Mouse (Mus musculus) CD4-positive helper T cell, adult 2 months (primary cell): ENCODE measurements around the gene Ttc27.
A peak's percentile ranks its signal among the peaks of the same experiment; 100 is the strongest.

Experiments used
- DNase-seq: peaks from one replicate; pipeline ENCODE4 v3.0.0-alpha.2; 2012; ENCODE audit warnings: low read depth, missing footprints, low spot score

Ttc27 gene

DNA sequence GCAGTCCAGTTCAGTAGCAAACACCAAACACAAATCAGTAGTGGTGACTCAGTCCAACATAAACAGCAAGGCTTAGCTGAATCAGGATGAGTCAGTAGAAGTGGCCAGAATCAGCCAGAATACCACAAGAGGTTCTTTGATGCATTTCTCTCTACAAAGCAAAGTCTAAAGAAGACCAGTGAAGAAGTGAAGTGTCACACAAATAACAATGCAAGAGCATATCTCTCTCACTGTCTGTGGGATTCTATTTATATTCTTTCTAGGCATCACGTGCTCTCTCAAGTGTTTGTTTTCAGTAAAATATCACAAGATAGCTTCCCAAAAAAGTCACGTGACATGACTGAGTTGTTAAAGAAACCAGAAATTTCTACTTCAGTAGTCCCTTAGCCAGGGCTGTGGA, 102.2 kb downstream of the Ttc27 start:
- DNase-seq: no peak

DNA sequence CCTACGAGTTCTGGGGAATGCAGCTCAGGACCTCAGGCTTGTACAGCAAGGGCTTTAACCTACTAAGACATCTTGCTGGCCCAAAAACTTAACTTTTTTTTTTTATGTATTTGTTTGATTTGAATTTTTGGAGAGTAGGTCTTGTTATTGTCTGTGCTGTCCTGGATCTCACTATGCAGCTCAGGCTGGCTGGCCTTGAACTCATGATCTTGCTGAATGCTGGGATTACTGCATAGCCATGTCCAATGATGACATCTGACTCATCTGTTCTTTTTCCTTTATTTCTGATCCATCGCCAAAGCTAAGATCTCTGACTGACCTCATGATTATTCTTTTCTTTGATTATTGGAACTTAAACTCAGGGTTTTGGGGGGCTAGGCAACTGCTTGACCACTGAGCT, 113.3 kb downstream of the Ttc27 start:
- DNase-seq: no peak

DNA sequence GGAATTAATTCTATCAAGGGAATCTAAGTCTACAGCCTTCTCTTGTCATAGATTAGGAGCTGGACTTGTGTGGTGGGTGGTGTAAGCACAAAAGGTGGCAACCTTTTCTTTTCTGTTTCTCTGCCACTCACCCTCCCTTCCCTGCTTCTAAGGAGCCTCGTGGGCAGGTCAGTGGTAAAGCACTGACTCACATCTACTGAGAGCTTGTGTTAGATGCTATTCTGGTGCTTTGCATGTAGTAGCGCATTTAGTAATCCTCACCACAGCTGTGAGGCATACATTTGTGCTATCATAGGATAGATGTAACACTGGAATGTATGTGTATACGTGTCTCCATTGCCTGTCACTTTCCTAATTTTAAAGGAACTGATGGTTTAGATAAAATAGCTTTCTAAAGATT, 124.2 kb downstream of the Ttc27 start:
- no peak for DNase-seq

DNA sequence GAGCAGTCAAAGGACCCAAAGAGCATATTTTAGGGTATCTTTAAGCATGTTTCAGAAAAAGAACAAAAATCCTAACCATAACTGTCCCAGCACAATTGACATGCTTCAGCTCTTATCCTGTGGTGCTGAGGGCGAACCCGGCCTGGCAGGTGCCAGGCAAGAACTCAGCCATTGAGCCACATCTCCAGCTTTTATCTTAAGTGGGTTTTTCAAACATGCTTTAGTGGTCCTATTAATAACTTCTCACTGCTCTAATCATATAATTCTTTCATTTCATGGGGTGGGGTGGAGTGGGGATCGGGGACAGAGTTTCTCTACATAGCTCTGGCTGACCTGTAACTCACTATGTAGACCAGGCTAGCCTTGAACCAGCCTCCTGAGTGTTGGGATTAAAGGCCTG, 125.1 kb downstream of the Ttc27 start:
- no peak for DNase-seq

DNA sequence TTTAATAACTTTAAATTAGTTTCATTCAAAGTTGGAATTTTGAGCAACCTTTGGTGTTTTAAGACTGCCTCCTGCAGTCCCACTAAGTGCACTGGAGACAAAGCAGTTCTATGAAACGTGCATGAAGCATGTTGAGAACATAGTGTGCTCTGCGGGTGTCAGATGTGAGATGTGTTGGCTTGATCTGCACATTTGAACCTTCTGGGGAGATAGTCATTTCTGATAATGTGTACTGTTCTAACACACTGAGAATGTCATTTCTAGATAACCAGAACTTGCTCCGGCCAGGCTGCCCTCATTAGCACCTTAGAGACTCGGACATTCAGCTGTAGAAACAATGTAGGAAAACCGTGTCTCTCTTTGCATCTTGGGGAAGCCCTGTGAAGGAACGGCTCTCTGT, 126.0 kb downstream of the Ttc27 start:
- DNase-seq: no peak

DNA sequence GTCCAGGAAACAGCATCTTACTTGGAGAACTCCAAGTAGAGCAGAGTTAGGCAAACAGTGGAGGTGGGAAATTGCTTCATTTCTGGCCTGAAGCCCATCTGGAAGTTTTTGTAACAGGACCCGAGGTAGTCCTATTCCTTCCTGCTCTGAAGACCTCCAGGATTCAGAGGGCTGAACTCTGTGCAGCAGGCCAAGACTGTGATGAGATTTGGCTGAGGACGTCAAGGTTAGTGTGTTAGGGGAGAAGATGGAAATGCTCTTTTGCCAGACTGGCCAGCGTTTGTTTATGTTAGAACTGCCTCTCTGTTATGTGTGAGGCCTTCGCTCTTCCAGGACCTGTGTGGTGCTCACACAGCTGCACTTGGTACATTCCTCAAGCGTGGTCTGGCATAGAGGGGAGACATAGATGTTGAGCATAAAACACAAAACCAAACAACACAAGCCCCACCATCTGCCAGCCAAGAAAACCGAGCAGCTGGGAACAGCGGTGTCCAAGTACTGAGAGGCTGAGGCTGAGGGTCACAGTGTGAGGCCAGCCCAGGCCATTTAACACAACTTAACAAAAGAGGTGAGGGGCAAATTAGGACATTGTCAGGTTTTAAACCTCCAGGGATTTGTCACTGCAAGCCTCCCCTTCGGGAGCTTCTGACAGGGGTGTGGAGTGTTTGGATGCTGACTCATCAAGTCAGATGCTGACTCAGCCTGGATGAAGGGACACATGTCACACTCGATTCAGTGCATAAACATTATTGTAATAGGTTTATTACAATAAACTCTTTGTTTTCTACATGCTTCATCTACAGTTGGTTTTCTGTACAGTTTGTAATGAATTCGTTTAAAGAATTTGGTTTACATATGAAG, 128.7 kb downstream of the Ttc27 start:
- no peak for DNase-seq

DNA sequence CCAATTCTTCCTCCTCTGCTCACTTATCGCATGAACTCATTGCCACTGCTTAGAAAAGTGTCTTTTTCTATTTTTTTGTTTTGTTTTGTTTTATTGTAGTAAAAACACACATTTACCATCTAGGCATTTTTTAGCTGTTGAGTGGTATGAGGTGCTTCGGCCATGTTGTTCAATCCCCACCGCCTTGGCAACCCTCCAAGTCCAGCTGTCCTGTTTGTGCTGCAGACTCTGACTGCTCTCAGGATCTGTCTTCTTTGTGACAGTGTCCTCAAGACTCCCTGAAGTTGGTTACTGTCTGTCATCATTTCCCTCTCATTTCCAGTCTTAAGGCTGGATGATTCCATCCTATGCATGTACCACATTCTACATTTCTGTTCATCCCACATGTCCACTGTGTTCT, 132.7 kb downstream of the Ttc27 start:
- DNase-seq: no peak

DNA sequence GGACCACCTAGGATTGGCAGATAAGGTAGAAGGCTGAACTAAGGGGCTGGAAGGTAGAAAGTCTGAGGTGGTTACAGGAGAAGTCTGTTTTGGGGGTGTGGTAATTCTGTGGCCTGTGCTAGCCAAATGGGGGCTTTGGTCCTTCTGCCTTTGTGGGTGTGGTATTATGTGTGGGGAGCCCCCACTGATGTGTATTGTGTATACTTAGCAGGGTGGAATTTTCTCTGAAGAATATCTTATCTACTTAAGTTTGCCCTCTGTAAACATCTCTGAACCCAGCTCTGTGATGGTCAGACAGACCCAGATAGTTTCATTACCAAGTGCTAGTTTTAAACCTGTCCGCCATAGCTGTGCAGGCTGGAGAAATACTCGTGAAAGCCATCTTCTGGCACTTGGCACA, 141.8 kb downstream of the Ttc27 start:
- no peak for DNase-seq

DNA sequence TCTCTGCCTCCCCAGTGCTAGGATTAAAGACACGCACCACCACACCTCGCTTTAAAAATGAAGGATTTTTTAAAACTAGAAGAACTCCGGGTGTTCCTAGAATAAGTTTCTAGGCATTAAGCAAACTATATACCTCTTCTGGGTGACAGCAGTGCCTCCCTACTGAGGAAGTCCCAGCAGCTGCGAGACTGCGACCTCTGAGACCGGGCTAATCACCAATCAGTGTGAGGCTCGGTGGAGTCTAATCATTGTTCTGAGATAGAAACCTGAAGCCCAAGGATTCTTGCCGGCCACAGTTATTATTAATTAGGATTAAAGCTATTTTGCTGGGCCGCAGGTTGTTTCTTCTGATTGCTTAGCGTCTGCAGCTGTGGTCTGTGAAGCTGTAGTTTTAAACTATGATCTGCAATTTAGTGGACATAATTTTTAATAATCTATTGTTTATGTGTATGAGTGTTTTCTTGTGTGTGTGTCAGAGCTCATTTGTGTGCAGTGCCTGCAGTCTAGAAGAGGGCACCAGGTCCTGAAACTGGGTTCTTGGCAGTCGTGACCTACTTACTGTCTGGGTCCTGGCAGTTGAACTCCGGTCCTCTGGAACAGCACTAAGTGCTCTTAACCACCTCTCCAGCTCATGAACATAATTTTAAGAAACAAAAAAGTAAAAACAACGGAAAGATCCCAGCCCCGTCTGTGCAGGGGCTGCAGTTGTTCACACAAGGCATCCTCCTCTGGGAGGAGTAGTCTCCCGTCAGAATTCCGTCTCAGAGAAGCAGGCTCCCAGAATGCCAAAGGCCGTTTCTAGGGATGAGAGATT, 142.9 kb downstream of the Ttc27 start:
- no peak for DNase-seq

DNA sequence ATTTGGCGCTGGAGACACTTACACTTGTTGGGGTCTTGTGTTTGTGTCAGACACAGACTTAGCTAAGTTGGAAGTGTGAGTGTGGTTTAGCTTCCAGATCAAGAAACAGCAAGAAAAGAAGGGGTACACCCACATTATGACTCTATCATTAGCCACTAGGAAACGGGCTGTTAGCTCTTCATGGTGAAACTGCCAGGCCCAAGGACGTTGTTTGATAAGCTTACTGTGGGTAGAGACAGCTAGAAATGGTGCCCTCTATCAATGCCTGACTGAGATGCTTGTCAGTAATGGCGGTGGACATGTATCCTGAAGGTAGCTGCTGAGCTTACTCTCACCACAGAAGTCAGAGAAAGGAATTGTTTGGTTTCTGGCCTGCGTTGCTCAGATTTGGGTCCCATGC, 146.3 kb downstream of the Ttc27 start:
- DNase-seq: no peak

DNA sequence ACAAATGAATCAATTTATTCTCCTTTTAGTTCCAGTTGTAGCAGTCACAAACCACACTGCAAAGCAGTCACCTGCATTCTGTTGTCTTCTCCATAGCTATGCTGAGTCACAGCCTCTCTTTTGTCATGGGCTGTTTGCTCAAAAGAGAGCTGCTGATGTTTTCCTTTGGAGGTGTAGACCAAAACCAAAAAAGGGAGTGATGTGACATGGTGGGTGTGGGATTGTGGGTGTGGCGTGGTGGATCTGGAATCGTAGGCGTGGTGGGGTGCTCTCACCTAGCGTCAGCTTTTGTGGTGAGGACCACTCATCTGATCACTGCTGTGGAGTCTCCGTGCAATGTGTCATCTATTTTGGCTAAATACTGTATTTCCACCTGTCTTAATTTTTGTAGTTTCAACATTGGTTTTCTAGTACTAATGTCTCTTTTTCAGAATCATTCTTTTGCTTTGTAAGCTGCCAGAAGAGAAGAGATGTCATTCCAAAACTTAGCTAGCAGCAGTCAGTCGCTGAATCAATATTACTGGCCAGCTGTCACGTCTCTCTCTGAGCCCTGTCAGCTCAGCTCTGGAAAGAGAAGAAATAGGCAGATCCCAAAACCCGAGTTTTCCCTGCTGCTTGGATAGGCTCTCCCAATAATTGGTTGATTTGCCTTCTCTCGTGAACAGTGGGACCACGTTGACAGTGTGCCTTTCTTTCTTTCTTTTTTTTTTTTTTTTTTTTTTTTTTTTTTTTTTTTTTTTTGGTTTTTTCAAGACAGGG, 147.4 kb downstream of the Ttc27 start:
- no peak for DNase-seq

DNA sequence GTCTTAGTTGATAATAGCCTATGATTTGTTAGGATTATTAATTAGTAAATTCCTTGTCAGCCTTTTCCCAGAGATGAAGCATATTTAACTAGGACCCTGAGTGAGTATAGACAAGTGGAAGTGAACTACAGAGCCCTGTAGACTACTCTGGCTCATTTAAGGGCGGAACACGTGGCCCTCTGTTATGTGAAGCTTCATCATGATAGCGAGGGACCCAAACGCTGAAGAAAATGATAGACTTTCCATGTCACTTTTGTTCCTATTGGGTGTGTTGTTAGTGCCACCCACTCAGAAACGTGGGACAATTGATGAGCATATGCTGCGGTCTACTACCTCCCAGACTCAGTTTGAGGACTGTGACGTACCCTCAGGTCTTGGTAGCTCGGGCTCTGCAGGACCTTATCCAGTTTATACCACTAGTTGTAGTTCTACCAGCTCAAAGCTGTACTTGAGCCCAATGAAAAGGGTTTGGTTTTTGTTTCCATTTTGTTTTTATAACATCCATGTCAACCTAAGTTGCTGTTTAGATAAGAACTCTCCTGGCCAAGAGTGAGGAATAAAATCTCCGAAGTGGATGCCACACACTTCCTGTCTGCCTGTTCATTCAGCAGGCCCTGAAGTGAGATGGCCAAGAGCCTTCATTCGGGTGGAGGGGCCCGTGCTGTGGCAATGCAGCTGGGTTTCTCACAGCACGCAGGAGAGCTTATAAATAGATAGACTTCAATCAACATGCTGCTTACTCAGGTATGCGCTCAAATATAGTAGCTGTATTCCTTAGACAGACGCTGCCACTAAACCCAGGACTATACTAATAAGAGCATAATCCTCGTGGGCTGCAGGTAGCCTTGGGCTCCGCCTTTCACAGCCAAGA, 148.4 kb downstream of the Ttc27 start:
- no peak for DNase-seq

DNA sequence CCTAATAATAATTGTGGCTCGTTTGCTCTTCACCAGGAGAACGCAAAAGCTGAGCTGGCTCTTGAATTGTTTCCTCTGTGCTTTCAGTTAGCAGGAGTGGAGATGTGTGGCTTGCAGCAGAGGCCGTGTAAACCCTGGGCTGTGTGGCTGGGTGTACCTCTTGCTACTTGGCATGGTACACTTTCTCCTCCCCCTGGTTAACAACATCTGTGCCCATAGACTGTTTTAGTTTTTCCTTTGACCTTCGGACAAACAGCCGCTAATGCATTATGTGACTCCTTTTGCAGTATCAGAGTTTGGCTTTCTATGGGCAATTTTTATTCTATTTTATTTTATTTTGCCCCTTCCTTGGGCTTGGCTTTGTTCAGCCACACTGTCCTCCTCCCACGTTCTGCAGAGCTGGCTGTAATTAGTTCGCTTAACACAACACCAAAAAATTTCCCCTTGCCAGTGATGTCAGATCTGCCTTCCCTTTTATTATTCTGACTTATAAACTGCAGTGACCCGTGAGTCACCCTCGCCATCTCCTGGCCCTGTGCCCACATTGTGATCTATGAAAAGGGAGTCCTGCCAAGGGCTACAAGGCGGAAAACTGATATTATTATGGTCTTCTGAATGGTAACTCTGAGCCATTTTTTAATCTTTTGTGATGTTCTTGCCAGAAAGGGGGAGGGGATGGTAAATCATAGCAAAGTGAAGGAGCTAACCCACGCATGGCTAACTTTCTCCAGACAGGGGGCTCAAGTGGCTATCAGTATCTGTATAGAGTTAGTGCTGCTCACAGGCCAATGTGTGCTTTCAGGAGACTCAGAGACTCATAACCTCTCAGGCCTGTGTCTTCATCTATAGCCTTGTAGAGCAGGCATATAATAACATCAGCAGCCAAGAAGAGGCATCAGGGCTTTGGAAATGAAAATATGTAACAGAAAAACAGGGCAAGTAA, 149.3 kb downstream of the Ttc27 start:
- no peak for DNase-seq

DNA sequence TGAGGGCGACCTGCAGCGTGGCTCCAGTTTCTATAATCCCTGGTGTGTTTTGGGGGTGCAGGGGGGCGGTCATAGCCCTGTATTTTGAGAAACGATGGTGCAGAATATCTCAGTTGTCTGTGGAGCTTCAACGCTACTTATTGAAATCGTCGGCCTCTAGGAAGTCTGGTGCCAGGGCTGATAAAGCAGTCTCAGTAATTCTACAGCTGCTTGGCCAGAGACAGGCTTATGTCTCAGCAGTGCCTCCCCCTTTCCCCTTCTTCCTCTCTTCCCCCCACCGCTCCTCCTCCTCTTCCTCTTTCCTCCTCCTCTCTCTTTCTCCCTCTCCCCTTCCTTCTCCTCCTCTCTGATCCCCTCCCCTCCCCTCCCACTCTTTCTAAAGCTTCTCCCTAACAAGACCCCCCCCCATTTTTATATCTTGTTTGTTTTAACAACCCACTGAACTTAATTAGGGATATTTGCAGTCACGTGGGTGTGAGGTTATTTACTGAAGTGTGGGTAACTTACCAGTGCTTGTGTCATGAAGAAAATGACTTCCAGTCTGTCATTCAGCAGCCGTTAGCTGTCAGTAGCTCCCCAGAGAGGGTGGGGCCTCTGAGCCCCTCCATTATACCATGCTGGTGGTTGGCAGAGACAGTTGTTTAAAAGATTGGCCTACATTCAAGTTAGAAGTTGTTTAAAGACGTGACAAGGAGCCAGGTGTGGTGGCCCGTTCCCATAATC, 150.8 kb downstream of the Ttc27 start:
- DNase-seq: no peak

DNA sequence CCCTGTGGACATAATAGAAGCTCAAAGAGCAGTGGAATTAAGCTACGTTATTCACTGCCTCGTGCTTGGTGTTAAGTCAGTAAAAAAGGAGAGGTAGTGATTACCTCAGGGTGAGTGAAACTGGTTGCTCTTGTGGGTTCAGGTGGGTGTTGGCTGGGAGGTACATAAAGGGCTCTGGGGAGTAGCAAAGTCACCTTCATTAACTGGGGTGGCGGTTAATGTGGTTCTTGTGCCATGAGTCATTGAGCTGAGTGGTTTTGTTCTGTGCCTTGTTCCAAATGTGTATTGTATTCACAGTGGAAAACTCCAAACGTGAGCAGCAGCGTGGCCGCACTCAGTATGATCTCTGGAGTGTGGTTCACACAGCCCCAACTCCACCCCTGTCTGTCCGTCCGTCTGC, 152.0 kb downstream of the Ttc27 start:
- peak; percentile 45 for DNase-seq

DNA sequence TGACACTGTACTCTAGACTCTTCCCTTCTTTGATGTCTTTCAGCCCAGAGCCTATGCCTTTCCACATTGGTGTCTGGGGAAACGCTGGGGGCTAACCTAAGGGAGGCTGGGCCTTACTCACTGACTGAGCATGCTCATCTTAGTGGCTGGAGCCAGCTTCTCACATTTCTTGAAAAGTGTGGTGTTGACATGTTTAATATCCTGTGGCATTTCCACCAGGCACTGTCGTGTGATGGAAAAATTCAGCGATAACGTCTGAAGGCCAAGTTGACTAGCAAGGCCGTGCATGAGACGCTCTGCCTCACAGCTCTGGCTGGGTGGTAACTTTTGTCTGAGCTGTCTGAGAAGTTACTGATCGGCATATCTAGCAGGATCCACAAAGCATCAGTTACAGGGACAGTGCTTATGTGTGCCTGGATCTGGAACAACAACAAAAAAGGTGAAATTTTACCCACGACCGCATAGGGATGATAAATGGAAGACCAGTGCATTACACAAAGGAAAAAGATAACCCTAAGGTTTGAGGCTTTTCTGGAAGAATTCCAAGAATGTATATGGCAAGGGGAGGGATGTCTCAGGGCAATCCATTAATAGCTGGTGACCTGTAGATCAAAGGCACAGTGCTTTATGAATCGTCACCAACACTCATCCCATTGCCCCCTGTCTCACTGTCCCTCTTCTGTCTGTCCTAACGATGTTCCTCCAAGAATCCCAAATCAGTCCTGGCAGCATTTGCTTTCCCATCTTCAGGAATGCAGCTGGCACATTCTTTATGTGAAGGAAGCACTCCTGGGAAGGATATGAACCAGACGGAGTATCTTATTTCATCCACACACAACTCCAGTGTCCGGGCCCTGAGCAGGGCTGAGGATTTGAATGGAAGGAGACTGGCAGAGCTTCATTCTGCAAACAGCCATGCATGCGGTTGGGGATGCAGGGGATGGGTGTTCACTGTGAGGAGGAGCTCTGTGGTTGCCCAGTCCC, 152.9 kb downstream of the Ttc27 start:
- DNase-seq: no peak

DNA sequence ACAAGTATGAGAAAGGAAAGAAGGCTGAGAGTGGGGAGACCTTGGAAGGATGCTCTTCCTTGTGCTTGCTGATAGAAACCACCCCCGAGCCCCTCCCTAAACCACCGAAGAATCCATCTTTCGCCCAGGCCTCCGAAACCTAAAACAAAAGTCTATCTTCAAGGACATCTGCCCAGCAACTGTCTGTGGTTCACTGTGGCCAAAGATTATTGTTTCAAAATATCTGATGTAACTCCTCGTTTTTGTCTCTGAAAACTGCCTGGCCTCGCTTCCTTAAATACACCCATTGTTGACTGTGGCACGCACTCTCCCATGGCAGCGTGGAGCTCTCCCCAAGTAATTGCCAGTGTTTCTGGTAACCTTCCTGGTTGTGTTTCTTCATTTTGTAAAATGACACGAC, 155.0 kb downstream of the Ttc27 start:
- no peak for DNase-seq

DNA sequence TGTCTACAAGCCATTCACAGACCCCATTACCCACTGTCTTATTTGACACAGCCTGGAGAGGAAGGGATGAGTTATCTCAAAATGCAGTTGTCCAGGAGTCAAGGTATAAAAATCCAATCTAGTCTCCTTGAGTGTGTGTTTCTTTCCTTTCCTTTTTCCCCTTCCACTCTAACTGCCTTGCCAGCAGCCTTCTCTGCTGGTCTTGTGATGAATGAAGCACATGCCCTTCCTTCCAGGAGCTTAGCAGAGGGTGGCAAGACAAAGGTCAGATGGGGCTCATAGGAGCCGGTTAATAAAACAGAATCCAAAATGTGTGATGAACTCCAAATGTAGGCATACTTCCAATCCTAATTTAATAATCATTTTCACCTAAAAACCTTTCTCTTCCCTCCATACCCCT, 156.2 kb downstream of the Ttc27 start:
- no peak for DNase-seq
